Mouse (Mus musculus): ENCODE data around the gene Fyb2. TPM values are rescaled to one million over a fixed set of nuclear protein-coding genes. Genes with fewer than 3 reads are reported as not detected.

Fyb2 gene
- polyA plus RNA-seq, 1 experiment from 2014 or later = not detected

DNA sequence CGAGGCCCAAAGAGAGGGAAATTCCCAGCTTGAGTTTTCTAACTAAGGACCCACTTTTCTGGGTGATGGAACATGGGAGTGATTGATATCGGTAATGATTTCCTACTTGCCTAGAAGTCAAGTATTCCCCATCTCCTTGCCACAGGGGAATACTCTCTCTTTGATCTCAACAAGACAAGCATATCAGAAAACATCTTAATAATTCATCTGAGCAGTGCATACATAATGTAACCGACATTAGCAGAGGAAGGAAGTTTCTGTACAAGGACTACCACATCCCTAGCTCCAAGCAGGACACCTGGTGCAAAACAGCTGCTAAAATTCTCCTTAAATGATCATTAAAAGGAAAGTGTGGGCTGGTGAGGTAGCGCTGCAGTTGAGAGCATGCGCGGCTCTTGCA is 8.2 kb upstream of the Fyb2 start:
- no peaks in the 10 kb centered on the region for H3K4me1 ChIP-seq
- H3K9me3 ChIP-seq (replicated peaks) = no peaks in the 10 kb centered on the region
- DNase-seq (ENCODE audit: low spot score) = no peak
- H3K27me3 ChIP-seq (ENCODE audit: low read depth, poor library complexity, severe bottlenecking) = no peaks in the 10 kb centered on the region
- 86% methylated on average over 6 of the region's 6 CpGs for WGBS
- no peak overlapping the region for H3K4me3 ChIP-seq
- H3K27ac ChIP-seq = no peak overlapping the region
- H3K36me3 ChIP-seq = no peaks in the 10 kb centered on the region

DNA sequence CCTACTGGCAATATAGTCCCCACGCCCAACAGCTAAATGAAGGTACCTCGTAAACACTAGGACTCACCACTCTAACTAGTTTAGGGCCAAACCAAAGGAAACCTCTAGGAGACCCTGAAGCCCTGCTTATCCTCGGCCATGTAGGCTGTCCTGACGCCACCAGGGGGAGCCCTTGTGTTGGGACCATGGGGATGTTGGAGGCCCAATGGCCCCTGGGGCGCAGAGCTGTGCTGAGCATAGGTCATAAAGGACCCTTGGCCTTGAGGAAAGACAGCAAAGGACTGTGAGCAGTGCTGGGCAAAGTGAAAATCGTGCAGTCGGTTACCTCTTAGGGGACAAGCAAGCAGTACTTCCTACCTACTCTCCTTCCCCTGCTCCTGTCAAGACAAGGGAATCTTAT is 1.6 kb upstream of the Fyb2 start:
- Histone ChIP-seq H3K27ac (no peak overlapping the region), H3K9me3 (replicated peaks) (no peaks in the 10 kb centered on the region), H3K27me3 (ENCODE audit: low read depth, poor library complexity, severe bottlenecking) (peaks cover 19% of the 10 kb centered on the region), H3K4me1 (peaks cover 19% of the 10 kb centered on the region), H3K36me3 (no peaks in the 10 kb centered on the region), H3K4me3 (no peak overlapping the region)
- DNase-seq (ENCODE audit: low spot score) = peak; percentile 88
- 24% methylated on average over 7 of the region's 7 CpGs for WGBS

DNA sequence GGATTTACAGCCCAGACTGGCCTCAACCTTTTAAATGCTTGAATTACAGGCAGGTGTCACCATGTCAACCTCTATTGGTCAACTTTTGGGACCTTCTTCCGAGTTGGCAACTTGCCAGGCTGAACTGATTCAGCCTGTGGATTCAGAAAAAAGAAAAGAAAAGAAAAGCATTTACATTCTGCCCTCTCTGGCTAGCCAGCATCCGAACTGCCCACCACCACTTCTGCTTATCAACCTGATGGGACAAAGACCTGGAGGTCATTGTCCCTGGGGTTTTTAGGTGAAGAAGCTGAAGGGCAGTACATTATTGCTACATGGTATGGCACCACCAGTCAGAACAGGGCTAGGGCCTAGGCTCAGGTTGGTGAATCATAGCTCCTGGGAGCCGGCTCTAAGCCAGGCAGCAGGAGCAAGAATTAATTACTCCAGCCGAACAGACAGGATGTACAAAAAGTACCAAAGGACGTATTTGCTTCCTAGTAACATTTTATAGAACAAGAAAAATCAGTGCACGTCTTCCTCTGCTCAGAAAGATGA is 1.5 kb downstream of the Fyb2 start:
- H3K9me3 ChIP-seq (replicated peaks) = no peaks in the 10 kb centered on the region
- peaks cover 19% of the 10 kb centered on the region for H3K27me3 ChIP-seq (ENCODE audit: low read depth, poor library complexity, severe bottlenecking)
- H3K36me3 ChIP-seq = no peaks in the 10 kb centered on the region
- peaks cover 19% of the 10 kb centered on the region for H3K4me1 ChIP-seq
- DNase-seq (ENCODE audit: low spot score) = no peak
- no peak overlapping the region for H3K4me3 ChIP-seq
- no peak overlapping the region for H3K27ac ChIP-seq
- 78% methylated on average over 6 of the region's 6 CpGs for WGBS

- no peak overlapping the region for H3K4me3 ChIP-seq
- H3K9me3 ChIP-seq (replicated peaks) = no peaks in the 10 kb centered on the region
- H3K4me1 ChIP-seq = peaks cover 19% of the 10 kb centered on the region
- WGBS = 84% methylated on average over 6 of the region's 6 CpGs
- no peak overlapping the region for H3K27ac ChIP-seq
- peaks cover 11% of the 10 kb centered on the region for H3K27me3 ChIP-seq (ENCODE audit: low read depth, poor library complexity, severe bottlenecking)
- DNase-seq (ENCODE audit: low spot score) = no peak
- H3K36me3 ChIP-seq = no peaks in the 10 kb centered on the region
Measured at GRCm38 (mm10) chr4:104918017-104918416, 4.8 kb downstream of the Fyb2 start.

- DNase-seq (ENCODE audit: low spot score) = no peak
- Histone ChIP-seq H3K9me3 (replicated peaks) (no peaks in the 10 kb centered on the region), H3K27me3 (ENCODE audit: low read depth, poor library complexity, severe bottlenecking) (no peaks in the 10 kb centered on the region), H3K36me3 (no peaks in the 10 kb centered on the region), H3K4me3 (no peak overlapping the region), H3K27ac (no peak overlapping the region), H3K4me1 (no peaks in the 10 kb centered on the region)
- 91% methylated on average over 5 of the region's 5 CpGs for WGBS
Measured at GRCm38 (mm10) chr4:104925383-104925782, 12.1 kb downstream of the Fyb2 start.

- WGBS = 86% methylated on average over 7 of the region's 7 CpGs
- no peak overlapping the region for H3K4me3 ChIP-seq
- H3K4me1 ChIP-seq = no peaks in the 10 kb centered on the region
- H3K27me3 ChIP-seq (ENCODE audit: low read depth, poor library complexity, severe bottlenecking) = no peaks in the 10 kb centered on the region
- H3K27ac ChIP-seq = no peak overlapping the region
- H3K36me3 ChIP-seq = no peaks in the 10 kb centered on the region
- no peaks in the 10 kb centered on the region for H3K9me3 ChIP-seq (replicated peaks)
- no peak for DNase-seq (ENCODE audit: low spot score)
Measured at GRCm38 (mm10) chr4:104929165-104929564, 15.9 kb downstream of the Fyb2 start.

GRCm38 (mm10) chr4:104933620-104934019 is 20.4 kb downstream of the Fyb2 start:
- H3K9me3 ChIP-seq (replicated peaks) = no peaks in the 10 kb centered on the region
- DNase-seq (ENCODE audit: low spot score) = no peak
- peaks cover 21% of the 10 kb centered on the region for H3K4me1 ChIP-seq
- H3K27ac ChIP-seq = no peak overlapping the region
- H3K4me3 ChIP-seq = no peak overlapping the region
- no peaks in the 10 kb centered on the region for H3K36me3 ChIP-seq
- no peaks in the 10 kb centered on the region for H3K27me3 ChIP-seq (ENCODE audit: low read depth, poor library complexity, severe bottlenecking)

GRCm38 (mm10) chr4:104934997-104935396 is 21.7 kb downstream of the Fyb2 start:
- 64% methylated on average over 3 of the region's 3 CpGs for WGBS

GRCm38 (mm10) chr4:104935436-104935835 is 22.2 kb downstream of the Fyb2 start:
- H3K27ac ChIP-seq = no peak overlapping the region
- peaks cover 21% of the 10 kb centered on the region for H3K4me1 ChIP-seq
- H3K9me3 ChIP-seq (replicated peaks) = no peaks in the 10 kb centered on the region
- no peak for DNase-seq (ENCODE audit: low spot score)
- WGBS = 61% methylated on average over 3 of the region's 3 CpGs
- no peaks in the 10 kb centered on the region for H3K27me3 ChIP-seq (ENCODE audit: low read depth, poor library complexity, severe bottlenecking)
- H3K4me3 ChIP-seq = no peak overlapping the region
- H3K36me3 ChIP-seq = no peaks in the 10 kb centered on the region

More at GRCm38 (mm10) chr4:104934997-104935396, 21.7 kb downstream of the Fyb2 start:
- no peaks in the 10 kb centered on the region for H3K36me3 ChIP-seq
- no peaks in the 10 kb centered on the region for H3K27me3 ChIP-seq (ENCODE audit: low read depth, poor library complexity, severe bottlenecking)
- no peak overlapping the region for H3K27ac ChIP-seq
- no peak for DNase-seq (ENCODE audit: low spot score)
- H3K9me3 ChIP-seq (replicated peaks) = no peaks in the 10 kb centered on the region
- H3K4me1 ChIP-seq = peaks cover 21% of the 10 kb centered on the region
- H3K4me3 ChIP-seq = no peak overlapping the region

- WGBS = 59% methylated on average over 9 of the region's 9 CpGs
- Histone ChIP-seq H3K27me3 (ENCODE audit: low read depth, poor library complexity, severe bottlenecking) (no peaks in the 10 kb centered on the region), H3K9me3 (replicated peaks) (no peaks in the 10 kb centered on the region), H3K4me1 (peaks cover 21% of the 10 kb centered on the region), H3K4me3 (no peak overlapping the region), H3K27ac (no peak overlapping the region), H3K36me3 (no peaks in the 10 kb centered on the region)
- no peak for DNase-seq (ENCODE audit: low spot score)
Measured at GRCm38 (mm10) chr4:104936011-104936410, 22.8 kb downstream of the Fyb2 start.

GRCm38 (mm10) chr4:104939535-104939934 is 26.3 kb downstream of the Fyb2 start:
- Histone ChIP-seq H3K27ac (no peak overlapping the region), H3K4me1 (peaks cover 17% of the 10 kb centered on the region), H3K27me3 (ENCODE audit: low read depth, poor library complexity, severe bottlenecking) (no peaks in the 10 kb centered on the region), H3K9me3 (replicated peaks) (no peaks in the 10 kb centered on the region), H3K4me3 (no peak overlapping the region), H3K36me3 (no peaks in the 10 kb centered on the region)
- 86% methylated on average over 6 of the region's 6 CpGs for WGBS
- no peak for DNase-seq (ENCODE audit: low spot score)

DNA sequence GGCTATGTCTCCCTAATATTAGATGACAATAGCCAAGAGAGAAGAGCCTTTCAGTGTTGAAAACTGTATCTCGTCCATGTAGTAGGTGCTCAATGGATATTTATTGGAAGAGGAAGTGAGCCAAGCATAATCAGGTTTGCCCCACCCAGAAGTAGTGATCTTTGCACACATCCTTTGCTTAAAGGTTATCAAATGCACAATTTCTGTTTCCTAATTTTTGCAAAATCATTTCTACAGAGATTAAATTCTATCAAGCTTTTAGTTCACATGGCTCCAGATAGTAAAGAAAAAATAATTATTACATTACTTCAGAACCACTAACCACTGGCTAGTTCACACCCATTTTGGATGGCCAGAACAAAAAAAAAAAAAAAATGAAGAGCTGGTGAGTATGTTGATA is 28.6 kb downstream of the Fyb2 start:
- 92% methylated on average over 1 of the region's 1 CpGs for WGBS

DNA sequence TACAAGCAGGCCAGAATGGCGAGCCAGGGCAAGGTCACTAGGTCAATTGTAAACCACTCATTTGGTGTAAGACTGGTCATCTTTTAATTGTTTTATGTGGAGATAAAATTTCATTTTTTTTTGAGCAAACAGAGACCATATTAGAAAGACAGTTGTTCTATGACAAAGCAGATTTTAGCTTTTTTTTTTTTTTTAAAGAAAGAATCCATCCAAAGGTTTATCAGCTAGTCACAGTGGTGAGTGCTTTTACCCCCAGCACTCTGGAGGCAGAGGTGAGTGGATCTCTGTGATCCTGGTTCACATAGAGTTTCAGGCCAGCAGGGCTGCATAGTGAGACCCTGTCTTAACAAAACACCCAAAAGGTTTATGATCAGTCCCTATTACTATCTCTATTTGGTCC is 31.2 kb downstream of the Fyb2 start:
- Histone ChIP-seq H3K9me3 (replicated peaks) (no peaks in the 10 kb centered on the region), H3K4me3 (no peak overlapping the region), H3K36me3 (no peaks in the 10 kb centered on the region), H3K4me1 (no peaks in the 10 kb centered on the region), H3K27me3 (ENCODE audit: low read depth, poor library complexity, severe bottlenecking) (no peaks in the 10 kb centered on the region), H3K27ac (no peak overlapping the region)
- no peak for DNase-seq (ENCODE audit: low spot score)
- 79% methylated on average over 1 of the region's 1 CpGs for WGBS

More for the DNA sequence above, 28.6 kb downstream of the Fyb2 start:
- no peak for DNase-seq (ENCODE audit: low spot score)
- Histone ChIP-seq H3K4me3 (no peak overlapping the region), H3K27me3 (ENCODE audit: low read depth, poor library complexity, severe bottlenecking) (no peaks in the 10 kb centered on the region), H3K36me3 (no peaks in the 10 kb centered on the region), H3K27ac (no peak overlapping the region), H3K4me1 (no peaks in the 10 kb centered on the region), H3K9me3 (replicated peaks) (no peaks in the 10 kb centered on the region)

DNA sequence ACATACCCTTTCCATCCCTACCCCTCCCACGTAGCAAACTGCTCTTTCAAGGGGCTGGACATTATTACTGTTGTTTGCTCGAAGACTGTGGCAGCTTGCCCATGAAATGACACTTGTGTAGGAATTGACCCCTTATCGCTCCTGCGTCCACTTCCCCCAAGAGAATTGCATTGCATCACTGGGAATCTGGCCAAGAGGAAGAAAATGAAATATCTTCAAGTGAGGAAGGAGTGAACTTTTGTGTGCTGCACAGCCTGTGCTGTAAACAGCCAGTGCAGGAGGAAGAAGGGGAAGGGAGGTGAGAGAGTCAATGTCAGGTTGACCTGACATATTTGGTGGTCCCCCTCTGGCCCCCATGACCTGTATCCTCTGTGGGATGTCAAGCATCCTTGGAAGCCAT is 35.6 kb downstream of the Fyb2 start:
- Histone ChIP-seq H3K4me3 (no peak overlapping the region), H3K36me3 (no peaks in the 10 kb centered on the region), H3K27me3 (ENCODE audit: low read depth, poor library complexity, severe bottlenecking) (no peaks in the 10 kb centered on the region), H3K4me1 (no peaks in the 10 kb centered on the region), H3K27ac (no peak overlapping the region), H3K9me3 (replicated peaks) (no peaks in the 10 kb centered on the region)
- no peak for DNase-seq (ENCODE audit: low spot score)
- 95% methylated on average over 4 of the region's 4 CpGs for WGBS
